Mouse (Mus musculus) fibroblast of lung, adult 2 months (primary cell): ENCODE measurements at regions not wholly inside any gene's neighbourhood (a gene's known extent, or its start where the extent isn't known, plus 50 kb on each side); places are given as distances from the start of the nearest gene placed in this dataset.

ENCODE experiments used
- DNase-seq: peaks from one replicate; pipeline ENCODE4 v3.0.0-alpha.2; 2011; ENCODE audit warnings: low read depth

DNA sequence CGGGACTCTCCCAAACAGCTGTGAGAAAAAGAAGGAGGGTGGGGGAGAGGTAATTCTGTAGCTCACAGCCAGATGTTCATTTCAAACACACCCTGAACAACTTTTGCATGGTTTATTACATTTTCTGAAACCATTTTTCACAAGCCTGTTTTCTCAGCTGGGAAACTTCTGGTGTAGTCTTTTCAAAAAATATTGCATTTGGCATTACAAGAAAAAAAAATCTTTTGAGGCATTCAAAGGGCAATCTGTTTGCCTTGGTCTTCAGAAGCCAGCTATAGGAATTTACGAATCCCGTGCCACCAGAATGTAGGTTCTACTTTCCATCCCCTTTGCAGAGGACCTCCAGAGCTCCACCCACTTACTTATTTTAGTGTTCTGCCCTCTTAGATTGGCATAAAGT lies 681.7 kb downstream of the Gm826 start:
- DNase-seq: peak; percentile 7

DNA sequence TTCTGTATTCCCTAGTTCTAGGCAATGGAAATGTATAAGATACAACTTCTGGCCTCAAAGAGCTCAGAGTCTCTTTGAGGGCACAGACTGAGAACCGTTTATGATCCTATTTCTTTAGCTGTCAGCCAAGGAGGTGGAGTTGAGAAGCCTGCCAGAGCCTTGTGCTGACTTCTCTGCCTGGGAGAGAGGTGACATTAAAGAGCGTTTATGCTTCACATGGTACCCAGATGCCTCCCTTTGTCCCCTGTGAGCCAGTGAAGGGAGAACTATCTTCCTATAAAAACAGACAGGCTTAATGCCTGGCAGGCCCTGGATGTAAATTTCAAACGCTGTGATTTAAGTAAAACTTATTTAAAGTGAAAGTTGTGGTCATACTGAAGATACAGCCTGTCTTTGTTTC lies 657.1 kb downstream of the Gm826 start:
- no peak for DNase-seq

DNA sequence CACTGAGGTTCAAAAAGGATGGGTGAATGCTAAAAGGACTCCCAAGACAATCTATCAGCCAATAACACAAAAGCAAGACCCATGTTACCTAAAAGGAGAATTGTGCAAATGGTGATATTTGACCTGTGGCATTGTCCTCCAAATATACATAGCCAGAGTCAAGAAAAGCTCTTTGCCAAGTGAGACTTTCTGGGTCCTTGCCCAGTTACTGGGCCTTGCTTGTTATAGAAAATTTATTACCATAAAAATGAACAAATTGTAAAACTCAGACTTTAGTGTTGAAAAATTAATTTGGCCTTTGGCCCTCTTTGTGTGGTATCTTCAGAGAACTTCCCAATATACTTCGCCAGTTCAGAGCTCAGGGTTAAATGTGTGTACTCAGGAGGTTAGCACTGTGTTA lies 653.3 kb downstream of the Gm826 start:
- DNase-seq: no peak

DNA sequence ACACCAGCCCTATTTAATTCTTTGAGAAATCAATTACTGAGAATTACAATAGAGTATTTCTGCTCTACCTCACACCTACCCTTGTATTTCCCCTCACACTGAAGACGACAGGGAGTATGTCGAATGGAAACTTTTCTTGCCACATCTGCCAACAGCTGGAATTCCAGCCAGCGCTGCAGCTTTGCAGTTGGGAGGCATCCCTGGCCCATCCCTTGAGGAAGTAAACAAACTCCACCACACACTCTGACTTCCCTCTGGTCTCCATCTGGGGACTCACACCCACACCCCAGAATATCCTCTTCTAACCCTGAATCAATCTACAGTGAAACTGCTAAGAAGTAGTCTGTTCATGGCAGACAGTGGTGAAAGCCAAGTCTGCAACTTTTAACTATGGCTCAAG lies 630.9 kb downstream of the Gm826 start:
- DNase-seq: no peak

DNA sequence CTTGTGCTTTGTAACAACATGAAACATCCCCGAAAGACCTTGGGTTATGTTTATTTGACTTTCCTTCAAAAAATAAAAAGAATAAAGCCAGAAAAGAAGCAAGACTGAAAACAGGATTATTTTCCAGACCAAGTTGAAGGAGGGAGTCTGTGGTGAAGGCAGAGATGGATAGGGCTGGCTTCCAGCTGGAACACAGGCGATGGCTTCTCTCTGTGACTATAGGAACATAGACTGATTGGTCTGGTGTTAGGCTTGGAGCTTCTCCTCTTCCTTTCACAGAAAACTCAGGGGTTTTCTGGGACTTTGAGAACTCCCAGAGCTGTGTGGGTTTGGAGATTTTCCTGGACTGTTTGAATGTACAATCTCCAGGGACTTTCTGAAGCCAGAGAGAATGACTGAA lies 625.8 kb downstream of the Gm826 start:
- DNase-seq: peak; percentile 79

DNA sequence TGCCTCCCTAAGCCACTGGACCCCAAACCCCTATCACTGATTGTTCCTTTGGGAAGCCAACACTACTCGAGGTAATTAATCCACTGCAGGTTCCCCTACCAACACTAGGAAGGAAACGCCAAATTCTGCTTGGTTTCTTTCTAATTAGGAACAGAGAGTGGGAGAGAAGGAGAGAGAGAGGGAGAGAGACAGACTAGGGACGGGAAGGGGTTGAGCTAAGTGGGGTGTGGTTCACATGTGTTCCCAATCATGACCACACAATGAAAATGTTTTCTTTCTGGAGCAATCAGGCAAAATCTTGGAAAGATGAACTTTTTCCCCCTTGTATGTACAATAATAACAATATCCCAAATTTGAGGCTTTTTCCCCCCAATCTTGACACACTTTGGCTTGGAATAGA lies 619.3 kb downstream of the Gm826 start:
- no peak for DNase-seq

DNA sequence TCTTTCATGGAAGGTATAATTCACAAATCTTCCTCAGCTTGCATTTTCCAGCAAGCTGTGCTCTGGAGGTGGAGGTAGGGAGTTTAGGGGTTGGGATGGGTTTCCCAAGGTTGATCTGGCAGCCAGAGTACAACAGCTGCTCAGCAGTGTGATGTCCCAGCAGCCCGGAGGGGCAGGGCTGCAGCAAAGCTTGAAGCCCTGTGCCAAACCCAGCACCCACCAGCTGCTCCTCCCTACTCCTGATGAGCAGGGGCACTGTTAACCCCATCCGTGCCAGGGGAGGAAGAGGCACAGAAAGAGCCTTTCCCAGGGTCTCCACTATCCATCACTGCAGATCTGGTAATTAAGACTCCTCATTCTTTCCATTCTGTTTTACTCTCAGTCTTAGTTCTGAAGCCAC lies 615.2 kb downstream of the Gm826 start:
- DNase-seq: no peak

DNA sequence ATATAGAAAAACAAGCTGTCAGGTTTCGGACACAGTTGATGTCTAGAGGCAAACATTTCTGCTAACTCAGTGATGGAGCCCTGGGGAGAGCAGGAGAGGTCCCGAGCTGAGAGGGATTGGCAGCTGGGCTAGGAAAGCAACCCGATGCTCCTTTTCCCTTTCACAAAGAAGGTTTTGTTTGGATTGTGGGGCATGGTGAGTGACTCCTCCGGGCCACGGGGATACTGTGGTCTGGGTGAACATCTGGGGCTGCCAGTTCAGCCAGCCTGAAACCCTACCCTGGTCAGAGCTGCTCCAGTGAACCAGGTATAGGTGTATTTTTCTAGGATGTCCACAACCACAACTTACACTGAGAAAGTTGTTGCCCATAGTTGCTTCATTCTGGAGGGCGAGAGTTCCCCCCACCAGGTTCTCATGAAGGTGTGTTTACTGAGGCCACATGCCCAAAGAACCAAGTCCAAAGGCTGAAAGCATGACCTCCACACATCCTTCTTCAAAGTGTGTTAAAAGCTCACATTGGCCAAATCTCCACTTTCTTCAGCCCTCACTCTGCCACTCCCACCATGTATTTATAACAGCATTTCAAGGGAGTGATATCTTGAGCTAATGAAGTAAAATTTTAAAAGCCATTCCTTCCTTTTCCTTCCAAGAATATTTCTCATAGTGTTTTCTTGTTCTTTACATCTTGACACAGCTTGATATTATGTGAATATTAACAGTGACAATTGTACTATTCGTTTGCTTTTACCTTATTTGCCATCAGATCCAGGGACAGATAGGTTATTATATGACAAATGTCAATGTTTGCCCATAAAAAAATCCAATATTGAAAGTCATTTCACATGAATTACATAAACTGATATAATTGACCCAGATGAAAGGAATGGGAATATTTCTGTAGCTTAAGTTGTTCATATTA lies 608.5 kb downstream of the Gm826 start:
- no peak for DNase-seq

DNA sequence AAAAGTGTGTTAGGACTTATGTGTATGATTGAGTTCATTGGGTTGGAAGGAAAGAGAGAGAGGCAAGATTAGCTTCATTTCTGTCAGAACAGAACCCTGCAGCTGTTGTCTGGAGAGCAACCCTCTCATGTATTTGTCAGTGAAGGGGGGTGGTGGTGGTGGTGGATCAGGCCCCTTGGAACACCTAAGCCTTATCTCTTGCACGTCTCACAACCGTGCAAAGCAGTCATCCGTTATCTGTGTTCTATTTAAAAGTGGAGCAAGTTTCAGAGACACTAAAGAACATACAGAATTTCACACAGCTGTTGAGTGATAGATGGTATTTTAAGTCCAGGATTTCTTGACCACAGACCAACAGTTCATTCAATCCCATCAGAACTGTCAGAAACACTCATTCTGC lies 604.7 kb downstream of the Gm826 start:
- DNase-seq: no peak

DNA sequence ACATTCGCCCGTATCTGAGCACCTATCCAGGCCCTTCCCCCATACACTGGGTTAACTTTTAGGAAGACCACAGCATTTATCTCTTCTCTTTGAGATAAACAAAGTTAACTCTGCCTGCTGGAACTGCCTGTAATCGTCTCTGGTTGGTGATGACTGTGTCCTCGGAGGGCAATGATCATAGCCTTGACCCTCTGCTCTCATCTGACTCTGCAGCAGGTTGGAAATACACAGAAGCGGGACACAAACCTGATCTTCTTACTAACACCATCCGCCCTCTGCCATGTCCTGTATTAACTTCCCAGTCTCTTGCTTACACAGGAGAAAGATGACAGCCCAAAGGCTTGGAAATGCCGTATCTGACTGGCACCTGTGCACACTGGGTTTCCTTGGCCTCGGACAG lies 603.7 kb downstream of the Gm826 start:
- DNase-seq: no peak

DNA sequence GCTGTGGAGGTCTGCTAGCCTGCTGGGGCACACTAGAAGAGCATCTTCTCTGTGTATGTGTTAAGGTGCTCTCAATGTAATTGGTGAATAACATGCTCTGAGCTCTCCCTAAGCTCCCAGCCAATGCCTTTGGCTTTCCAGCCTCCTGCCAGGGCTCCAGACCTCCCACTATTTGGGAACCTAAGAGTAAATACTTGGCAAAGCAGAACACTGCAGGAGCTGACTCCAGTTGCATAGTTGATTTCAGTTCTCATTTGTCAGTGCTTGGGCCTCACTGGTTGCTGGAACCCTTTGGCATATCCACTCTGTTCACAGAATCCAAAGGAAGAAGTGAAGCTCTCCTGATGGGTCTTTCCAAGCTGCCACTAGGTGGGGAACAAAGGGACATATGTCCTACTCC lies 602.7 kb downstream of the Gm826 start:
- DNase-seq: no peak

DNA sequence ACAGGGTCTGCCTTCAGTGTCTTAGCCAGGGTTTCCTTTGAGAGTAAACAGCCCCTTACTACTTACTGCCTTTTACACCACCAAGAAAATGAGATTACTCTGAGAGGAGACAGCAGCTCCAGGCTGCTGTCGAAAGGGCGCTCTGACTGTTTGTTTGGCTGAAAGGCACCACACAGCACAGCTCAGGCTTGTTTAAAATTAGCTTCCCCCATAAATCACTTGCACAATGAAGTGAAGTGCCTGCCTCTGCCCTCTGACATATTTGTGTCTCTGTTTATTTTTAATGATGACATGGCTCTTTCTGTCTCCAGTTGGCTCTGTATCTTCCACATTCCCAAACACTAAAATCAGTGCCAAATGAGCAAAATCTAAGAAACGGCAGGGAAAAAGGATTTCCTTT lies 601.5 kb downstream of the Gm826 start:
- no peak for DNase-seq

DNA sequence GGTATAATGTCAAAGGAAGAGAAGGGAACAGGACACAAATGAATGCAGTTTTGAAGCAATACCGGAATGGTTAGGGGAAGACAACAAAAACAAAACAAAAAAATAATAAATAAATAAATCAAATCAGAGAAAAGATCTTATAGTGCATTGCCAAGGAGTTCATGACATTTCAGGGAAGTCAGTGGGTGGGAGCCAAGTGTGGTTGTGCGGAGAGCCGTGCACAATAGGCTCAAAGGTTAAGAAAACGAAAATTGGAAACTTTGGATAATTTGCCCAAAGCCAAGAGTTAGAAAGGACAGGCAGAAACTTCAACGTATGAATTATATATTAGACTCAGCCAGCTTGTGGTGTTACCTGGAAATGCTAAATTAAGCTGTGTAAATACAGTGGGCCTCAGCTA lies 599.4 kb downstream of the Gm826 start:
- DNase-seq: no peak

DNA sequence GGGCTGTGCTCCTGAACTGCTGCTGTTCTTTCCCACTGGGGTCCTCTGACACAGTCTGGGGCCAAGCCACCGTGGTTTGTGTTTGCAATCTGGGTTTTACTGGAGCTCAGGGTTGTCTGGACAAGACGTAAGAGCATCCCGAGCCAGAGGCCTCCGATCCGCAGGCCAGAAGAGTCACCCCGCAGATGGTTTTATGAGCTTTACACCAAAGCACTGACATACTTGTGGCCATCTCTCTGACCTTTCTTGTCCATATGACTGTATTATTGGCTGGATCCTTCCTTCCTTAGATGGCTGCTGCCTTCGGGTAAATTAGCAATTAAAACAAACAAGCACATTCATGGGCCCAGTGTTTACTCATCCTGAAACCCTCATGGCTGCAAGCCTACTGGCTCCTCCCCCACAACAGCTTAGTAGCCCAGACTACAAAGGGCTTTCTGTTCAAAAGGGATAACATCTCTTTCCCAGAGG lies 578.4 kb downstream of the Gm826 start:
- peak; percentile 79 for DNase-seq

DNA sequence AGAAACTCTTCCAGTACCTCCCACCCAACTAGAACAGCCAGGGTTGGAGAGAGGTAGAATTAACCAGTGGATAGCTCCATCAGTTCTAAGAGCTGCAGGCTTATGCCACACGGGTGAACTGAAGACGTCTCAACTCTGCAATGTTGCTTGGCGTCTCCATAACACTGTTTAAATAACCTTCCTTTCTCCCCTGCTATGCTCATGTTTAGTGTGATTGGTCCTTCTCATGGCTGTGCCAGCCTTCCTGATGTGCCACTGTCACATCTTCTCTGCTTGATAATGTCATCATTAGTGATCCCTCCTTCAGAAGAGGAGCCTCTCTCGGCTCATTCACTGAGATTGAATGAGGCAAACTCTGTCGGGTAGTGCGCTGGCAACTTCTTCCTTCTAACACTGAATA lies 573.2 kb downstream of the Gm826 start:
- no peak for DNase-seq

DNA sequence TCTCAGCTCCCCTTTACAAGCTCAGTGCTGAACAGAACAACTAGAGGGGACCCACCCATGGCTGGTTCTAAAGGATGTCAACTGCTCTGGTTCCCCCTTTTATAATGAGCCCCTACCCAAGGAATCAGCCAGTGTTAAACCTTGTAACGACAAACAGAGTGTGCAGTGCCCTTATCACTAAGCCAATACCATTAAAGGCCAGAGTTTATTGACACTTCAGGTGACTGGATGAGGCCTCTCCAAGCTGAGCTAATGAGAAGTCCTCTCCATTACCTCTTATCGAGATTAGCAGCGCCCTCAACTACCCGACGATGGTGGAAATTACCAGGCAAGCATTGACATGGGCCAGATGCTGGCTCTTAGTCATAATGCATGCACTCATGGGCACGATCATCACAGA lies 570.8 kb downstream of the Gm826 start:
- no peak for DNase-seq
